Mouse (Mus musculus) ES-E14 (cell line): ENCODE measurements at regions not wholly inside any gene's neighbourhood (a gene's known extent, or its start where the extent isn't known, plus 50 kb on each side); places are given as distances from the start of the nearest gene placed in this dataset.

ENCODE experiments used
- DNase-seq: peaks from one replicate; pipeline ENCODE4 v3.0.0-alpha.2; 2013; ENCODE audit warnings: low read depth, low spot score
- H3K27ac ChIP-seq: 2 replicates; pipeline ENCODE4 v1.5.1; 2012; ENCODE audit warnings: low read depth, mild to moderate bottlenecking, low read length, moderate library complexity, mixed read lengths; ENCODE audit not compliant: poor library complexity, insufficient read depth, severe bottlenecking
- H3K36me3 ChIP-seq: 2 replicates; pipeline ENCODE4 v1.6.1; 2012; ENCODE audit warnings: mild to moderate bottlenecking, low read length, moderate library complexity, mixed read lengths; ENCODE audit not compliant: control insufficient read depth, poor library complexity, insufficient read depth, severe bottlenecking
- H3K4me1 ChIP-seq, 2 experiments: fragments of 150-350 bp in 1 of 2; sonication (generic) in 1 of 2; 2 replicates each; pipeline ENCODE4 v1.6.1; 2012; ENCODE audit warnings: low read length in 2 of 2, mild to moderate bottlenecking in 1 of 2, mixed read lengths in 1 of 2; ENCODE audit not compliant: control insufficient read depth in 2 of 2, insufficient read depth in 2 of 2, poor library complexity in 1 of 2
- H3K4me3 ChIP-seq, 2 experiments: fragments of 150-350 bp in 1 of 2; sonication (generic) in 1 of 2; 2 replicates each; pipeline ENCODE4 v1.5.1; 2012; ENCODE audit warnings: low read length in 2 of 2, low read depth in 1 of 2, mild to moderate bottlenecking in 1 of 2, mixed read lengths in 1 of 2; ENCODE audit not compliant: insufficient read depth in 1 of 2, poor library complexity in 1 of 2, severe bottlenecking in 1 of 2
- H3K9ac ChIP-seq: 2 replicates; pipeline ENCODE4 v1.6.1; 2012; ENCODE audit warnings: low read depth, mild to moderate bottlenecking, low read length, mixed read lengths; ENCODE audit not compliant: poor library complexity, insufficient read depth, severe bottlenecking
- H3K9me3 ChIP-seq: fragments of 150-350 bp; sonication (generic); 2 replicates; pipeline ENCODE4 v1.6.1; 2012; ENCODE audit warnings: low read depth, mild to moderate bottlenecking, low read length; ENCODE audit not compliant: control insufficient read depth, insufficient read depth
- CHD2 ChIP-seq: IDR thresholded peaks from 2 replicates; pipeline ENCODE4 v1.6.1; 2014; ENCODE audit warnings: mild to moderate bottlenecking, low read depth, low read length, inconsistent platforms
- HCFC1 ChIP-seq: IDR thresholded peaks from 2 replicates; pipeline ENCODE4 v1.6.1; 2012; ENCODE audit warnings: low read length, inconsistent platforms, borderline replicate concordance; ENCODE audit not compliant: insufficient read depth
- MAFK ChIP-seq: IDR thresholded peaks from 2 replicates; pipeline ENCODE4 v1.6.1; 2014; ENCODE audit warnings: mild to moderate bottlenecking, low read depth, low read length, inconsistent platforms; ENCODE audit not compliant: insufficient read depth
- ZC3H11A ChIP-seq: IDR thresholded peaks from 2 replicates; pipeline ENCODE4 v1.6.1; 2012; ENCODE audit warnings: low read depth, mild to moderate bottlenecking, inconsistent platforms, low read length, borderline replicate concordance
- ZNF384 ChIP-seq: IDR thresholded peaks from 2 replicates; pipeline ENCODE4 v1.6.1; 2012; ENCODE audit warnings: low read depth, low read length, inconsistent platforms
- in situ Hi-C, 2 experiments: fragments of 600-800 bp; cut with MboI; formaldehyde crosslinking; loops; one replicate each; pipeline ENCODE4 v1.15.1; 2025; ENCODE audit warnings: low sequenced_read_pairs in 2 of 2, inconsistent platforms in 1 of 2; ENCODE audit not compliant: unreplicated experiment in 2 of 2

DNA sequence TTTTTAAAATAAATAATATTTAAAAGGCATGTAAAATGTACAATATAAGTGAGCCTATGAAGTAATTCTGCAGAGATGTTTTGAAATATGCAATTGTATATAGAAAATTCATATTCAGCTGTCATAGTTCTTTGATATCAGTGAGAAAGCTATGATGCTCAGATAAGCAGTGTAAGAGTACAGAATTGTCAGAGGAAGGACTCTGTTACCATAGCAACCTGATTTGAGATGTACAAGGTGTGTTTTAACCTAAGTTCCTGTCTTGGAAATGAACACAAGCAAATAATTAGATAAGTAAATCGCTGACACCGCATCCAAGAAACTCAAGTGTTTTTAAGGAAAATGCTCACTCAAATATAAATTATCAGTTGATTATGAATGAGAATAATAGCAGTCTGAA, 271.8 kb downstream of the Gabrg2 start:
- DNase-seq: no peak
- Histone ChIP-seq H3K4me3 (no peak overlapping the region), H3K9ac (no peak overlapping the region), H3K27ac (no peak overlapping the region), H3K4me1 (no peaks in the 10 kb centered on the region), H3K9me3 (no peaks in the 10 kb centered on the region), H3K36me3 (no peaks in the 10 kb centered on the region)
- in situ Hi-C loops: no loop called here
- TF ChIP-seq HCFC1: no peak
- TF ChIP-seq ZNF384: no peak
- TF ChIP-seq MAFK: no peak
- TF ChIP-seq ZC3H11A: no peak
- TF ChIP-seq CHD2: no peak

DNA sequence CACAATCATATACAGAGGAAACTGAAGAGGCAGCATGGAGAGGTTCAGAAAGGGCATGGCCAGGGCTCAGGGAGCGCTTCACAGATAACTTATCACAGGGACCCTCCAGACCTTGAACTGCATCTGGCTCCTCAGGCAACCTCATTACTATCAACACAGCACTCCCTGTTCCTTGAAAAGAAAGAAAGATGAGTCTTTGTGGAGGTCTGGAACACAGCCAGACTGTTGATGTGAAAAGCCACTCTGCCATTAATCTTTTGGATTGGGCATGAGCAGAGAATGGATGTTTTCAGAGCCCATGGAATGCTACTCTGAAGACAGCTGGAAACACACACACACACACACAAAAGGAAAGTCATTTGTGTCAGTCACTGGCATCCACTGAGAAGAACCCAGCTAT, 284.0 kb downstream of the Gabrg2 start:
- Histone ChIP-seq H3K4me3 (no peak overlapping the region), H3K36me3 (no peaks in the 10 kb centered on the region), H3K9ac (no peak overlapping the region), H3K27ac (no peak overlapping the region), H3K9me3 (no peaks in the 10 kb centered on the region; the same call in 1 of the 2 replicates), H3K4me1 (no peaks in the 10 kb centered on the region)
- in situ Hi-C loops: no loop called here
- no peak for DNase-seq
- TF ChIP-seq HCFC1 (no peak), ZNF384 (no peak), CHD2 (no peak), ZC3H11A (no peak), MAFK (no peak)

DNA sequence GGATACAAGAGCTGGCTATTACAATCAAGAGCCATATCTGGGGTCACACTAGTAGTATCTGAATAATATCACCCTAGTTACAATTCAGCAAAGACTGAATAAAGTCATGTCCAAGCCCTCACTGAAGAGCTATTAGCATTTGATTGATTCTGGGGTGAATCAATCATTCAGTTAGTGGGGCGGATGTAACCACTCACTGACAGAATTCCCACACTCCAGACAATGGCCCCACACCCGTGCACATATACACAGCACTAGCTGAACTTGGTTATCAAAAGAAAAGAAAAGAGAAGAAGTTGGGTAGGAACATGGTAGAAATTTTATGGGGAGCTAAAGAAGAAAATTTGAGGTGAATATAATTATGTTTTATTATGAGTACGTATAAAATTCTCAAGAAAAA, 310.0 kb downstream of the Gabrg2 start:
- TF ChIP-seq ZC3H11A: no peak
- no peak for TF ChIP-seq CHD2
- TF ChIP-seq ZNF384: no peak
- TF ChIP-seq MAFK: no peak
- no peak for TF ChIP-seq HCFC1
- Histone ChIP-seq H3K4me3 (no peak overlapping the region), H3K9me3 (no peaks in the 10 kb centered on the region), H3K9ac (no peak overlapping the region), H3K36me3 (no peaks in the 10 kb centered on the region), H3K4me1 (no peaks in the 10 kb centered on the region), H3K27ac (no peak overlapping the region)
- DNase-seq: no peak
- in situ Hi-C loops: no loop called here

DNA sequence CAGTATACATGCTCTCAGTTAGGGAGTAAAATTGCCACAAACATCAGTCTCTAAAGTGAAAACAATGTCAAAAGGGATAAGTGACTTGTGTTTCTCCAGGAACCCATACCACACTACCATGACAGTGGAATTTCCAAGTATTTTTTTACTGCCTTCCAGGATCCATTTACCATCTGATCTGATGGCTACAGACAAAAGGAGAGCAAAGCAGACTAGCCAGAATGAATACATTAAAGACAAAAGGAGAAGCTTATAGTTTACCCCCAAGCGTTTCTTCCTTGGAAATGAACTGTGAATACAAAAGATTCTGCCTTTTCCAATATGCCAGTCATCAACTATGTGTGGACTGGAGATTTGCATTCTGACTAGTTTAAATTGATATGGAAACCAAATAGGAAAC, 317.7 kb downstream of the Gabrg2 start:
- no peak for DNase-seq
- H3K9me3 ChIP-seq: no peaks in the 10 kb centered on the region
- in situ Hi-C loops: no loop called here
- no peak overlapping the region for H3K9ac ChIP-seq
- TF ChIP-seq CHD2: no peak
- TF ChIP-seq ZNF384: no peak
- TF ChIP-seq ZC3H11A: no peak
- TF ChIP-seq MAFK: no peak
- TF ChIP-seq HCFC1: no peak
- no peaks in the 10 kb centered on the region for H3K4me1 ChIP-seq
- no peak overlapping the region for H3K27ac ChIP-seq
- H3K4me3 ChIP-seq: no peak overlapping the region
- no peaks in the 10 kb centered on the region for H3K36me3 ChIP-seq

DNA sequence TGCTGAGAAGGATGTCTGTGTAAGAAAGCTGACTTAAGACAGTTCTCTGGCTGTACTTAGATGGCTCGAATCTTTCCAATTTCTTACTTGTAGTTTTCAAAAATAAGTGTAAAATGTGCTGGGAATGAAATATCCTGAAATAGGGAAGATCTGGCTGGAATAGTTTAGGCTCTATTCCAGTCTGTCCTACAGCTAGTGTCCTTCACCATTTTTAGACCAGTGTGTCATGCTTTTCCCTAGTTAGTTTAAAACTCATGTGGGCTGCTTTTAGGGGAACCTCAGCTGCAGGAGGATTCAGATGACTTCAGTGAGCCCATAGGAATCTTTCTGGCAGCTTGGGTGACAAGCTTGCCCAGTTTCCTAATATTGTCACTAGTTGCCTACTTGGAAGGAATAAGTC, 348.1 kb downstream of the Gabrg2 start:
- in situ Hi-C loops: no loop called here
- Histone ChIP-seq H3K4me1 (no peaks in the 10 kb centered on the region), H3K4me3 (no peak overlapping the region), H3K9ac (no peak overlapping the region), H3K9me3 (no peaks in the 10 kb centered on the region), H3K36me3 (no peaks in the 10 kb centered on the region), H3K27ac (no peak overlapping the region)
- no peak for DNase-seq
- no peak for TF ChIP-seq HCFC1
- TF ChIP-seq ZC3H11A: no peak
- no peak for TF ChIP-seq ZNF384
- TF ChIP-seq MAFK: no peak
- no peak for TF ChIP-seq CHD2
